Mouse (Mus musculus): ENCODE data around the gene Flywch1.
A peak's percentile ranks its signal among the peaks of the same experiment; 100 is the strongest.
"Not testable (repeated sequence)": the region's sequence is repeated elsewhere in the genome, so short reads cannot be mapped to it uniquely, and the experiment has no call there.

The Flywch1 gene

DNA sequence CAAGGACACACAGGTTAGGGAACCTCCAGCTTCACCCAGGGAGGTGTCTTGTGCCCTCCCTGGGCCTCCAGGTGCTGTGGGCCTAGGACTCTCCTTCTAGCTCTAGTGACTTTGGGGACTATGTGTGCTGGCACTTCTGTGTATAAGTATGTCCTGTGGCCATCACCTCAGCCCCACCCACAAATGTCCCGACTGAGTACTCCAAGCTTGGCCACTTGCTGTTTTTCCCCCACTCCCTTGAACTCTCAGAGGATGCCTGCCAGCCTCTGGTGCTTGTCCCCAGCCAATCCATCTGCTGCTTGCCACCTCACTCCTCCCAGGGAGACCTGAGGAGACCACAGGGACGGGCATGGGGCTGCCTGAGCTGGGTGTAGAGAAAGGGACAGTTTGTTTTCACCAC is 7.0 kb upstream of the Flywch1 start:
- DNase-seq (ENCODE audit: low spot score in 2 of 2), result no peak

- no peak for DNase-seq (ENCODE audit: low spot score in 2 of 2)
Observed at GRCm38 (mm10) chr17:23777141-23777540, 5.7 kb upstream of the Flywch1 start.

DNA sequence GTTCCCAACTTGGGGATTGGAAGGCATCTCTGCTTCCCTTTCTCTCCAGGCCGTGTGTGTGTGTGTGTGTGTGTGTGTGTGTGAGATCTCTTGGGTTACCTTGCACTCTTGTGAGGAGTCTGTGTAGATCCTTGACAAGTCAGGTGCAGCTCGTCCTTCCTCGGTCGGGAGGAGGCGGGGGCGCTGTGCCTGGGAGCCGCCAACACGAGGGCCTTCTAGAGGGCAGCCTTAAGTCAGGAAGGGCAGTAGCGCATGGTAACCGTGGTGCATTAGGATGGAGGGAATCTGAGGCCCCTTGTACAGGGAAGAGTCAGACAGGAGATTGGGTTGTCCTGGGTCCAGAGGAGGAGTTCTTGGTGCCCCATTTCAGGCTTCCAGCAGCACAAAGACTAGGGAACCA is 4.8 kb upstream of the Flywch1 start:
- no peak for DNase-seq (ENCODE audit: low spot score in 2 of 2)

DNA sequence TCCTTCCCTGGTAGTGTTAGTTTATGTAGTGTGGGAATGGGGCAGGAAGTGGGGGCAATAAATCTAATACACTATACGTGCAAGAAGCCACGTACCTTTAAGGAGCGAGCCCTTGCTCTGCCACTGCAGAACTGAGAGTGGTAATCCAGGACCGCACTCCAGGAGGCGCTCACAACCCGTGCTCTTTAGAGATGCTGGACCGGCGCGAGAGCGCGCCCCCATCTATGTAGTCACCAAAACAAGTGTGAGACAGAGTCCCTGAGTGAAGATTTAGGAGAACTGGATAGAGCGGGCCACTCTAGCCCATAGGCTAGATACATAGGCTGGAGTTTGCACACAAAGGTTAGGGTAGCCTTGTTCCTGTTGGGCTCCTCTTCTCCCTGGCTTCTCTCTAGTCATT is 2.7 kb upstream of the Flywch1 start:
- peak in 1 of 2 experiments; percentile 86 for DNase-seq (ENCODE audit: low spot score in 2 of 2)

DNA sequence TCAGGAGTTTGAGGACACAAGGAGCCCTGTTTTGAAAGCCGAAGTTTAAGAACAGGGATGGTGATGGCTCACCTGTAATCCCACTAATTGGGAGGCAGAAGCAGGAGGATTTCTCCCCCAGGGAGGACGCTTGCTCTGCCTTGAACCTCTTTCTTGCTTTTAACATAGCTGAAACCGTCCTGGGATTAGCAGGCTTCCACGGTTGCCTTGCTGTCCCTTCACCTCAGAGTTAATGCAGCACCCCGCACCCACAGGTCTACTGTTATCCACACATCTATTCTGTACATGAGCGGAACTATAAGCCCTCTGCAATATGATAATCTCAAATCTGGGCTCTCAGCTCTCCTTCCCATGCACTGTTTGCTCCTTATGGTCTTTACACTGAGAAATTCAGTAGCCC is 2.3 kb upstream of the Flywch1 start:
- no peak for DNase-seq (ENCODE audit: low spot score in 2 of 2)

GRCm38 (mm10) chr17:23772219-23772556 is 786 bp upstream of the Flywch1 start:
- not testable (repeated sequence) for DNase-seq (ENCODE audit: low spot score in 2 of 2)

DNA sequence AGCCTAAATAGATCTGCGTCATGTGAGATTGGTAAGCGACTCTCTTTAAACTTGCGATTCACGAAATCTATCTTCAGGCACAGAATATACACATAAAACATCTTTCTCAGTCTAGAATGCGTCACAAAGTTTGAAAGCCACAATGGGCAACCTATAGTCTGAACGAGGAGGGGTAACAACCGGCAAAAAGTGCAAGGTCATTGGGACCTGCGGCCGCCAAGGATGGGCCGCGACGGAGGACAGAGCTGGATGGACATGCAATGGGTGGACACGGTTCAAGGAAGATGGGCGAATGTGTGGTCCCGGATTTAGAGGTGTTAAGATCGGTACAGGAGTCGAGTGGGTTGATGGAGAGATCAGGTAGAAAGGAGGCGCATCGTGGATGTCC is 512 bp downstream of the Flywch1 start:
- no peak for DNase-seq (ENCODE audit: low spot score in 2 of 2)

- DNase-seq (ENCODE audit: low spot score in 2 of 2), result no peak
Observed at GRCm38 (mm10) chr17:23770493-23770892, 909 bp downstream of the Flywch1 start.

DNA sequence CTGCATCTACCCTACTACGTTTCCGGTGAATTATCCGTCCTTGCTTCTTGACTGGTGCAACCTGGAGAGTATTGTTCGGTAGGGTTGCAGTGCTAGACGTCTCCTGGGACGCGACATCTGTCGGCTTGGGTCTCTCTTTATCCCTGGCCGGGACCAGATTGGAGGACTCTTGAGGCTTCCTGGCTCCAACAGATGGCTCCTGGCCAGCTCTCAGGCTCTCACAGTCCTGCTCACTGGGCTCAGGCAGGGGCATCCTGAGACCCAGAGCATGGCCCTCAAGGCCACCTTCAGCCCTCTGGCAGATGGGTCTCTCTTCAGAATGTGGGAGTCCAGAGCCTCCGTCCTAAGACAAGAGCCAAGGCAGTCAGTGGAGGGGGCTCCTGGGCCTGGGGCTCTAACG is 8.4 kb downstream of the Flywch1 start:
- no peak for DNase-seq (ENCODE audit: low spot score in 2 of 2)

- DNase-seq (ENCODE audit: low spot score in 2 of 2), result no peak
Observed at GRCm38 (mm10) chr17:23761155-23761554, 10.2 kb downstream of the Flywch1 start.

GRCm38 (mm10) chr17:23760231-23760630 is 11.2 kb downstream of the Flywch1 start:
- no peak for DNase-seq (ENCODE audit: low spot score in 2 of 2)

GRCm38 (mm10) chr17:23758801-23759200 is 12.6 kb downstream of the Flywch1 start:
- DNase-seq (ENCODE audit: low spot score in 2 of 2), result no peak

DNA sequence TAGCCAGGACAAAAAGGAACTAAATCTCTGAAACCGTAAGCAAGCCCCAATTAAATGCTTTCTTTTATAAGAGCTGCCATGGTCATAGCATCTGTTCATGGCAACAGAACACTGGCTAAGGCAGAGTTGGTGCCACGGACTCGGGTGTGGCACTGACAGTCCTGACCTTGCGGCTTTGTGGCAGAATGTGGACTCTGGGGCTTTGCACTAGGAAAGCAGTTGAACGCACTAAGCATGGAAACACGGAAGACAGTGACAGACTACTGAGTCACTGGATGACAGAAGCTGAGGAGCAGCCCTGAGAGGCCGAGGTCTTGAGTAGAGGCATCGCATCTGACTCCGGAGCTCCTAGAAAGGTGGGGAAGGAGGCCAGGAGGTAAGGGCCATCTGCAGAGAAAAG is 13.8 kb downstream of the Flywch1 start:
- no peak for DNase-seq (ENCODE audit: low spot score in 2 of 2)

- DNase-seq (ENCODE audit: low spot score in 2 of 2), result no peak
Observed at GRCm38 (mm10) chr17:23755689-23756088, 15.7 kb downstream of the Flywch1 start.

- no peak for DNase-seq (ENCODE audit: low spot score in 2 of 2)
Observed at GRCm38 (mm10) chr17:23749400-23750191, 21.8 kb downstream of the Flywch1 start.

- peak in 1 of 2 experiments; percentile 75 for DNase-seq (ENCODE audit: low spot score in 2 of 2)
Observed at GRCm38 (mm10) chr17:23748631-23749391, 22.6 kb downstream of the Flywch1 start.

DNA sequence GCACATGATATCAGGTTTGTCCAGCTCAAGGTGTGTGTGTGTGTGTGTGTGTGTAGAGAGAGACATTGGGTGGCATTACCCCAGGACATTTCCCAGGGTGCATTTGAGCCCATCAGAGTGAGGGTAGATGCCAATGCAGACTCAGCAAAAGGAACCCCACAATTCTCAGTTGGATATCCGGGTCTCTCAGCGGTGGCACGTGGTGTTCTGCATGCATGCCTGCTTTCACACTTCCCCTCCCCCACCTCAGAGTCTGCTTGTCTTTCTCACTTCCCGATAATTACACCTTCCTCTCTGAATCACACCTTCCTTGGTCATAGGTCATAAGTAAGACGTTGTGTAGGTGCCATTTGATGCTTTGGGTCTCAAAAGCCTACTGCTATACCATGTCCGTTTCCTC is 23.4 kb downstream of the Flywch1 start:
- DNase-seq (ENCODE audit: low spot score in 2 of 2), result no peak

- DNase-seq (ENCODE audit: low spot score in 2 of 2), result no peak
Observed at GRCm38 (mm10) chr17:23747471-23747870, 23.9 kb downstream of the Flywch1 start.

- no peak for DNase-seq (ENCODE audit: low spot score in 2 of 2)
Observed at GRCm38 (mm10) chr17:23746767-23747166, 24.6 kb downstream of the Flywch1 start.

DNA sequence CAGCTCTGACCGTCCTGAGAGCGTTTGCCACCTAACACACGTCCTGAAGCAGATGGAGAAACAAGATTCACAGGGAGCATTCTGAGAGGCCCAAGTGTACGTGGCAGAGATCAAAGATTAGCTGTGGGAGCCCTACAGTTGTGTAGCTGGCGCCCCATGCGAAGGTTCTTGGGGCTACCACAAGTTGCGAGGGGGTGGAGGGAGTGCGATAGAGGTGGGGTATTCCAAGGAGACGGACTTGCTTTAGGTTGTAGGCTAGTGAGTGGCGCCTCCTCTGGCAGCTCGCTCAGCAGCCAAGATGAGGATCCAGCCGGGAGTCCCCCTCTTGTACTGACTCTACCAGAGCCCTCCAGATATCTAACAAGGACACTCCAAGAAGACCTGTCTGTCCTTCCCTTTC is 25.1 kb downstream of the Flywch1 start:
- DNase-seq (ENCODE audit: low spot score in 2 of 2), result no peak

DNA sequence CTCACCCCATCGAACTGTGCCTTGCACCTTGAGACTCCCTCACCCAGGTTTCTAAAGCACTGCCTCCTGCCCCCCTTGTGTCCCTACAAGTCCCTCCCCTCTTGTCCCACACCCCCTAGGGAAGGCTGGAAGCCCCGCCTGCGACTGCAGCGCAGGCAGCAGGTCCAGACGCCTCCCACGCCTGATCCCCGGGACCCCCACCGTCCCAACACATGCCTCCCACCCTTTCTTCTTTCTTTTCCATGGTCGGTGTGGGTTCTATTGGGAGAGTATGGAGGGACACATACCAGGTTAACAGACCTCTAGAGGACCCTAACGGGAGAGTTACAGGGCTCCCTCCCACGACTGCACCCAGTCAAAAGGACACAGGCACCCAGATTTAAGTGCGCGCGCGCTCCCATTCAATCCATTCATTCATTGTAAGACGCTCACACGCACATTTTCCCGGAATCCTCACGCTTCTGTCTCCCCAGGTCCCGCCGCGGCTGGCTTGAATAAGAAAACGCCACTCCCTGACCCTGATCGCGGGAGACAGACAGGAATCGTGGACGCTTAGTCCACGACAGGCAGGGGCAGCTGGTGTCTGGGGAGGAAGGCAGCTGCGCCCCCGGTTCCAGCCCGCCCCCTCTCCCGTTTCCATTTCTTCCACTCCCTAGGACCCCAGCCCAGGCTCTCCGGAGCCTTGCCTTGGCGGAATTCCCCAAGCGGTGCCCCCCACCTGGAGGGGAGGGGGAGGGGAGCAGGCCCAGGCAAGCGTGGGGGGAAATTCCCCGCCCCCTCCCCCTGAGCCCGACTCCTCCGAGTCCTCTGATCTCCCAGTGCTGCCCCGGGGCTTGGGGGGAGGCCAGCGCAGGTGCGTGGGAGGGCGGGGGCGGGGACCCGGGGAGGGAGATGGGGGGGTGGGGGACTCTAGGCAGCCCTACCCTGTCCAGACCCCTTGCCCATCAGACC is 25.8 kb downstream of the Flywch1 start, which contains the start of gene Kremen2:
TSS of gene Kremen2 (minus strand) at position 533 of the 951 bp plus-strand sequence.
- no peak for DNase-seq (ENCODE audit: low spot score in 2 of 2)

DNA sequence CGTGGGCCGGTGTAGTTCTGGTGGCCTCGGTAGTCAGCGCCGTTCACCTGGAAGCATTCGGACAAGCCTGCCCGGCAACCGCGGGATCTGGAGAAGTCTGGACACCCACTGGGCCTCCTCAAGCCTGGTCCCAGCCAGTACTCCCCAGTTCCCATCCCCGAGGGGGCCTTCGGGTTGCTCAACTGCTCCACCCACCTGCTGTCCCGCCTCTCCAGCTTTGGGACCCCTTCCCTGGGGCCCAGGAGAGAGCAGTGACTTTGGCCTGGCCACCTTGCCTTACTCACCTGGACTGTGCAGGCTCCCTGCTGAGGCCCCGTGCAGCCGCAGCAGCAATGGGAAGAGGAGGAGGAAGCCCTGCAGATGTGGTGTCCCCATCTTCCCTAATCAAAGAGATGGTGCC is 26.8 kb downstream of the Flywch1 start:
- DNase-seq (ENCODE audit: low spot score in 2 of 2), result no peak

All from left cerebral cortex, adult 9 months (tissue).